Mouse (Mus musculus) midbrain, postnatal 0 days (tissue): ENCODE measurements around the gene Csf2. TPM values are rescaled to one million over a fixed set of nuclear protein-coding genes. Genes with fewer than 3 reads are reported as not detected.

Experiments used
- ATAC-seq: fragments of 200-750 bp; cut with Nextera tagmentation; 2 replicates; pipeline ENCODE4 v1.8.0; 2017; ENCODE audit warnings: moderate number of reproducible peaks, mild to moderate bottlenecking, moderate TSS enrichment, moderate library complexity; ENCODE audit not compliant: low FRiP score
- DNase-seq: peaks from one replicate; pipeline ENCODE4 v3.0.0-alpha.2; 2015; ENCODE audit warnings: low spot score
- H3K27ac ChIP-seq: fragments of 300-500 bp; sonication (generic); 2 replicates; pipeline ENCODE4 v1.5.1; 2014; ENCODE audit warnings: low read depth, mild to moderate bottlenecking, low read length, mixed read lengths
- H3K27me3 ChIP-seq: fragments of 300-500 bp; sonication (generic); 2 replicates; pipeline ENCODE4 v1.6.1; 2014; ENCODE audit warnings: low read length, control low read depth, mixed read lengths; ENCODE audit not compliant: insufficient read depth
- H3K36me3 ChIP-seq: fragments of 300-500 bp; sonication (generic); 2 replicates; pipeline ENCODE4 v1.6.1; 2014; ENCODE audit warnings: low read length, control low read depth, mixed read lengths; ENCODE audit not compliant: insufficient read depth
- H3K4me1 ChIP-seq: fragments of 300-500 bp; sonication (generic); 2 replicates; pipeline ENCODE4 v1.6.1; 2014; ENCODE audit warnings: mild to moderate bottlenecking, control low read depth, antibody characterized with exemption, low read length, mixed read lengths; ENCODE audit not compliant: insufficient read depth
- H3K4me2 ChIP-seq: fragments of 300-500 bp; sonication (generic); 2 replicates; pipeline ENCODE4 v1.6.1; 2014; ENCODE audit warnings: low read depth, mild to moderate bottlenecking, low read length, mixed read lengths; ENCODE audit not compliant: poor library complexity, severe bottlenecking
- H3K4me3 ChIP-seq: fragments of 300-500 bp; sonication (generic); 2 replicates; pipeline ENCODE4 v1.5.1; 2014; ENCODE audit warnings: low read depth, mild to moderate bottlenecking, low read length, moderate library complexity
- H3K9ac ChIP-seq: fragments of 300-500 bp; sonication (generic); replicated peaks from 2 replicates; pipeline ENCODE4 v1.6.1; 2014; ENCODE audit warnings: mild to moderate bottlenecking, low read length, moderate library complexity, mixed read lengths; ENCODE audit not compliant: poor library complexity, severe bottlenecking
- H3K9me3 ChIP-seq: fragments of 300-500 bp; sonication (generic); 2 replicates; pipeline ENCODE4 v1.6.1; 2016; ENCODE audit warnings: low read length, control low read depth
- CTCF ChIP-seq: IDR thresholded peaks from 2 replicates; pipeline ENCODE4 v1.5.1; 2016; ENCODE audit warnings: antibody characterized with exemption, mild to moderate bottlenecking
- WGBS: fragments of 180-500 bp; shearing (Covaris S2); extraction: QIAGEN DNeasy Blood & Tissue Kit; methylation state at CpG from one replicate; pipeline ENCODE4 v1.1.7; 2014; 5-methylcytosine and 5-hydroxymethylcytosine counted together
- polyA plus RNA-seq: library from polyadenylated mRNA; unstranded; fragments of >200 nt; fragmentation: Nextera tagmentation; extraction: Ambion mirVana; gene quantifications from 2 replicates; pipeline ENCODE4 v1.2.1, GENCODE M21; 2015
- total RNA-seq: library from RNA; depleted of rRNA; stranded (reverse); fragments of >200 nt; gene quantifications from 2 replicates; pipeline ENCODE4 v1.2.3, GENCODE M21; 2014

Csf2 gene
- total and polyA plus RNA-seq, 2 experiments from 2014 or later = not detected

DNA sequence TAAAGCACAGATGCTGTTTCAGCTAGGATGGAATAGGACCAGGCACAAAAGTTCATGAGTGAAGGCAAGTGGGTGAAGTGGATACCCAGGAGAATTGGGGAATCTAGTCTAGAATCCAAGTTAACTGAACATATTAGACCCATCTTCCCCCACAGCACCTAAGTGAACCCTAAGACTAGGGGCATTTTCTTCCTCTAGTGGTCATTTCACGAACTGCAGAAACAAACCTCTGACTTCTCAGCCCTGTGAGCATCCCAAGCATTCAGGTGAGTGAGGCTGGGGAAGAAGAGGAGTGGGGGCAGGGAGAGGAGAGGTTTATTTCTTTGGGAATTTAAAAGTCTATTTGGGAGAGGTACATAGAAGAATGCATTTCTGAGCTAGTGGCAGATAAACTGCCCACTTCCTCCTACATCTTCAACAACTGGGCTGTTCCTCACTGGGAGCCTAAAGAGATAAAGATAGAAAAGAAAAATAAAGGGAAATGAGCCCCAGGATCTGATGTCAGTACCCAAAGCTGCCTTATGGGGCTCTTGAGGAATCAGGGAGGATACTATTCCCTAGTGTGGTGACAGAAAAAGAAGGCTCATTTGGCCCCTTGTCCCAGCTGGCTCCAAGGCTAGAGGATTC, 14.1 kb upstream of the Csf2 start:
- DNase-seq = no peak
- Histone ChIP-seq H3K27me3 (no peaks in the 10 kb centered on the region), H3K4me3 (no peak overlapping the region), H3K36me3 (no peaks in the 10 kb centered on the region), H3K4me1 (no peaks in the 10 kb centered on the region), H3K27ac (no peak overlapping the region), H3K4me2 (no peak overlapping the region), H3K9me3 (no peaks in the 10 kb centered on the region), H3K9ac (no peak overlapping the region)
- ATAC-seq = no peak
- TF ChIP-seq CTCF = no peak
- 9% methylated on average over 1 of the region's 1 CpGs for WGBS

DNA sequence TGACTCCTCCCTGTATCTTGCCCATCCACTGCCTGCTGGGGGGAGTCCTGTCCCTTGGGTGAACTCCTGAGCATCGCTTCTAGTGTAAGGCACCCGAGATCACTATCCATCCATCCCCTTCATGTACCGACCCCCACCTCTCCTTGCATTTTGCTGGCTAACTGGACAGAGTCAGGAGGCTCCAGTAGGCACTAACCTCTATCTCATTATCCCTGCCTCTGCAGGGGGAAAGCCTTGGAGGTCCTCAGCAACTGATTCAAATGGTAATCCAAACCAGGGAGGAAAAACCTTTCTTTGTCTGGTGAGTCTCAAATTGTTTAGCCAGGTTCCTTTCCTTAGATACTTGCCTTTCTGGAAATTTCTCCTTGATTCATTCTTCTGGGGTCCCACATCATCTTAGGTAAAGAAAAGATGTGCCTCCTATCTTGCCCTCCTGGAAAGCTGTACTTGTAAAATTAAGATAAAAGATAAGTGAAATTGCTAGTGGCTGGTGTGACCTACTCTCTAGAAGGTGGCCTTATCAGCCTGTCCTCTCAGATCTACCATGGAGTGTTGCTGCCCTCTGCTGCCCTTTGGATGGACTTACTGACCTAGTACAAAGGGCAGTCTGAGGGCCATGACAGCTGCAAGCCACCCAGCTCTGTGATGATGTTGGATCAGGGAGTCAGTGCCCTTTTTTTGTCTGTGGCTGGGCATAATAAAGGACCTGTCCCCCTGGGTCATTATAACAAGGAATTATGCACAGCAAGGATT, 7.3 kb upstream of the Csf2 start:
- no peaks in the 10 kb centered on the region for H3K4me1 ChIP-seq
- H3K36me3 ChIP-seq = no peaks in the 10 kb centered on the region
- no peaks in the 10 kb centered on the region for H3K27me3 ChIP-seq
- no peaks in the 10 kb centered on the region for H3K9me3 ChIP-seq
- WGBS = 31% methylated on average over 3 of the region's 3 CpGs
- DNase-seq (peak; percentile 90), ATAC-seq (peak; percentile 75; the same call in 1 of the 2 replicates)
- peak; percentile 87 for TF ChIP-seq CTCF
- H3K4me2 ChIP-seq = no peak overlapping the region
- no peak overlapping the region for H3K4me3 ChIP-seq
- no peak overlapping the region for H3K9ac ChIP-seq
- no peak overlapping the region for H3K27ac ChIP-seq

DNA sequence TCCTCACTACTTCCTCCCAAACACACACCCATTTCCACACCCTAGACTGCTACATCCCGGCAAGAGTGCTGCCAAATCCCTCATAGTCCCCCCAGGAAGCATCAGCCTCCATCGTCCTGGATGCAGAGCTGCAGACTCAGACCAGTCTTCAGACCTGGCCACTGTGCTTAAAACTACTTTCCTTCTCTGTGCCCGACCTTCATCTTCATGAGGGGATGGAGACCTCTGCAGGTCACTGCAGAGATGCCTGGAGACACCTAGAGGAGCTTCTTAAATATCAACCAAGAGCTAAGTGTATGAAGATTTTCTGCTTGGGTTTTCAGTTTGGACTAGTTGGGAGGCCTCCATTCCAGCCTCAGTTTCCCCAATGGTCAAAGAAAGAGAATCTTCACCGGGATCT, 4.6 kb upstream of the Csf2 start:
- no peak overlapping the region for H3K9ac ChIP-seq
- H3K27me3 ChIP-seq = no peaks in the 10 kb centered on the region
- TF ChIP-seq CTCF = peak; percentile 73
- no peaks in the 10 kb centered on the region for H3K4me1 ChIP-seq
- no peak for ATAC-seq
- H3K4me3 ChIP-seq = no peak overlapping the region
- no peak overlapping the region for H3K27ac ChIP-seq
- H3K4me2 ChIP-seq = no peak overlapping the region
- WGBS = 65% methylated on average over 4 of the region's 4 CpGs
- no peaks in the 10 kb centered on the region for H3K9me3 ChIP-seq
- H3K36me3 ChIP-seq = no peaks in the 10 kb centered on the region
- peak; percentile 57 for DNase-seq

DNA sequence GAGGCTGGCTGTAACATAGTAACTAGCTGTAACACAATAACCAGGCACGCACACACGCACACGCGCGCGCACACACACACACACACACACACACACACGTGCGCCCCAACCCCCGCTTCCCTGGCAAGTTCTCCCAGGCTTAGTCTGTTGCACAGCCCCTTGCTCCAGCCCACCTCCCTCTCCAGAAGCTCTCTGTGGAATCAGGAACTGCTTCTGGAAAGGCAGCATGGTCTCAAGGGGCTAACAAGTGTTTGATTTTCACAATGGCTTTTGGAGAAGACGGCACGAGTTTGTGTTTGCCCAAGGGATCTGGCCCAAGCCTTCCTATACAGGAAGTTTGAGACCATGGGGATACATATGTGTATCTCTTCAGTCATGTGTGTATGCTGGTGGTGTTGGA, 1.1 kb upstream of the Csf2 start:
- H3K36me3 ChIP-seq = no peaks in the 10 kb centered on the region
- H3K4me2 ChIP-seq = no peak overlapping the region
- H3K27me3 ChIP-seq = no peaks in the 10 kb centered on the region
- H3K4me1 ChIP-seq = no peaks in the 10 kb centered on the region
- H3K27ac ChIP-seq = no peak overlapping the region
- 89% methylated on average over 11 of the region's 11 CpGs for WGBS
- H3K9me3 ChIP-seq = no peaks in the 10 kb centered on the region
- ATAC-seq = no peak
- H3K4me3 ChIP-seq = no peak overlapping the region
- no peak for DNase-seq
- TF ChIP-seq CTCF = no peak
- no peak overlapping the region for H3K9ac ChIP-seq

DNA sequence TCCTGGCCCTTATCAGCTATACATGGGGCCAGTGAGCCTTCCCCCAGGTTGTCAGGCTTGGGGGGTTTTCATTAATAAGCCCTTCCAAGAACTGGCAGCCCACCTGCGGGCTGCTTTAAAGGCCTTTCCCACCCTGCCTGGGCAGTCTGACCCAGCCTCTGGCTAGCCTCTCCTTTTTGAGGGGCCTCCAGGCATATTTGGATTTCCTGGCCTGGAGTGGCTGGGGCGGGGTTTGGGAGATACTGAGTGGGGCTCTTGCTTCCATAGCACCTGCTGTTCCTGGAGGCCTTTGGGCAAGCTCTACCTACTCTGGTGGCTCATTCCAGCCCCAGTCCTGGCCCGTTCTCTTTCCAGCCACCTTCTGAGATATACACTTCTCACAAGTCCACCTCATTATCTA, 281 bp upstream of the Csf2 start:
- 89% methylated on average over 3 of the region's 3 CpGs for WGBS
- Histone ChIP-seq H3K36me3 (no peaks in the 10 kb centered on the region), H3K9ac (no peak overlapping the region), H3K9me3 (no peaks in the 10 kb centered on the region), H3K4me1 (no peaks in the 10 kb centered on the region), H3K4me2 (no peak overlapping the region), H3K4me3 (no peak overlapping the region), H3K27ac (no peak overlapping the region), H3K27me3 (no peaks in the 10 kb centered on the region)
- no peak for TF ChIP-seq CTCF
- DNase-seq = no peak
- ATAC-seq = no peak

DNA sequence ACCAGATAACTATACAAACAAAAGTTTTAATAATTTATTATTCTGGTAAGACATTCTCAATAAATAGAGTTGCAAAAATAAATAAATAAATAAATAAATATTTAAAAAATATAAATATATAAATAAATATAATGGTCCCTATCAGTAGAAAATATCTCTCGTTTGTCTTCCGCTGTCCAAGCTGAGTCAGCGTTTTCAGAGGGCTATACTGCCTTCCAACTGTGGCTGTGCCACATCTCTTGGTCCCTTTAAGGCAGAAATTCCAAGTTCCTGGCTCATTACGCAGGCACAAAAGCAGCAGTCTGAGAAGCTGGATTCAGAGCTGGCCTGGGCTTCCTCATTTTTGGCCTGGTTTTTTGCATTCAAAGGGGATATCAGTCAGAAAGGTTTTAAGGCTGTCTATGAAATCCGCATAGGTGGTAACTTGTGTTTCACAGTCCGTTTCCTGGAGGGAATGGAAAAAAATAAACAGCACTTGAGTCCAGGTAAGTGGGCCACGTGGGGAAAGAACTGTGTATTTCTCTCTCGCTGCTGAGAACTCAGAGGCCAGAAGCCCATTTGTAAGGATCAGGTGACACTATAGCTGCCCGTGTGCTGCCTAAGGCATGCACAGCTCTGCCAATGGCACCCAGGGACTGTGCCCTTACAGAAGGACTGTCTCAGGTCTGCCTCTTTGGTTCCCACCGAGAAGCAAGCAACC, 2.1 kb downstream of the Csf2 start:
- no peak overlapping the region for H3K27ac ChIP-seq
- no peaks in the 10 kb centered on the region for H3K36me3 ChIP-seq
- no peaks in the 10 kb centered on the region; the same call in 1 of the 2 replicates for H3K27me3 ChIP-seq
- H3K4me2 ChIP-seq = no peak overlapping the region
- no peaks in the 10 kb centered on the region for H3K4me1 ChIP-seq
- no peak overlapping the region for H3K9ac ChIP-seq
- ATAC-seq (no peak), DNase-seq (peak; percentile 14)
- TF ChIP-seq CTCF = no peak
- H3K9me3 ChIP-seq = no peaks in the 10 kb centered on the region
- H3K4me3 ChIP-seq = no peak overlapping the region
- 75% methylated on average over 10 of the region's 10 CpGs for WGBS
